Mouse (Mus musculus): Measurements from ENCODE around the gene Mtmr10. TPM values are rescaled to one million over a fixed set of nuclear protein-coding genes. Genes with fewer than 3 reads are reported as not detected.

Gene Mtmr10
- polyA plus RNA-seq, 1 experiment from 2014 or later, result 3.4 TPM

- no peak for TF ChIP-seq CTCF (IDR thresholded peaks at IDR 0.05; ENCODE audit: low read depth)
- H3K4me2 ChIP-seq (replicated peaks; ENCODE audit: low read depth), result no peak overlapping the region
- 91% methylated on average over 3 of the region's 3 CpGs for WGBS
- H3K4me3 ChIP-seq (ENCODE audit: low read depth, low read length), result no peak overlapping the region
- no peaks in the 10 kb centered on the region for H3K27me3 ChIP-seq (replicated peaks; ENCODE audit: control insufficient read depth, insufficient read depth, low read length)
- H3K36me3 ChIP-seq (ENCODE audit: control insufficient read depth, insufficient read depth), result peaks cover 32% of the 10 kb centered on the region
- no peaks in the 10 kb centered on the region for H3K9me3 ChIP-seq (ENCODE audit: control insufficient read depth)
- no peak for ATAC-seq
- H3K27ac ChIP-seq (ENCODE audit: low read depth, low read length), result no peak overlapping the region
- H3K9ac ChIP-seq (ENCODE audit: low read depth, low read length), result no peak overlapping the region
- H3K4me1 ChIP-seq (replicated peaks; ENCODE audit: control insufficient read depth, insufficient read depth, low read length), result no peaks in the 10 kb centered on the region
Measured at GRCm38 (mm10) chr7:64331309-64331708, 43.9 kb downstream of the Mtmr10 start.

- H3K9ac ChIP-seq (ENCODE audit: low read depth, low read length), result no peak overlapping the region
- no peak overlapping the region for H3K4me2 ChIP-seq (replicated peaks; ENCODE audit: low read depth)
- 94% methylated on average over 1 of the region's 1 CpGs for WGBS
- TF ChIP-seq CTCF (IDR thresholded peaks at IDR 0.05; ENCODE audit: low read depth), result no peak
- peaks cover 43% of the 10 kb centered on the region for H3K36me3 ChIP-seq (ENCODE audit: control insufficient read depth, insufficient read depth)
- H3K4me3 ChIP-seq (ENCODE audit: low read depth, low read length), result no peak overlapping the region
- no peaks in the 10 kb centered on the region for H3K9me3 ChIP-seq (ENCODE audit: control insufficient read depth)
- H3K4me1 ChIP-seq (replicated peaks; ENCODE audit: control insufficient read depth, insufficient read depth, low read length), result no peaks in the 10 kb centered on the region
- no peak overlapping the region for H3K27ac ChIP-seq (ENCODE audit: low read depth, low read length)
- no peak for ATAC-seq
- no peaks in the 10 kb centered on the region for H3K27me3 ChIP-seq (replicated peaks; ENCODE audit: control insufficient read depth, insufficient read depth, low read length)
Measured at GRCm38 (mm10) chr7:64332686-64333085, 45.2 kb downstream of the Mtmr10 start.

- H3K27ac ChIP-seq (ENCODE audit: low read depth, low read length), result no peak overlapping the region
- no peak overlapping the region for H3K4me2 ChIP-seq (replicated peaks; ENCODE audit: low read depth)
- no peak overlapping the region for H3K4me3 ChIP-seq (ENCODE audit: low read depth, low read length)
- H3K36me3 ChIP-seq (ENCODE audit: control insufficient read depth, insufficient read depth), result peaks cover 18% of the 10 kb centered on the region
- WGBS, result 95% methylated on average over 1 of the region's 1 CpGs
- no peak for TF ChIP-seq CTCF (IDR thresholded peaks at IDR 0.05; ENCODE audit: low read depth)
- ATAC-seq, result no peak
- H3K4me1 ChIP-seq (replicated peaks; ENCODE audit: control insufficient read depth, insufficient read depth, low read length), result no peaks in the 10 kb centered on the region
- H3K27me3 ChIP-seq (replicated peaks; ENCODE audit: control insufficient read depth, insufficient read depth, low read length), result no peaks in the 10 kb centered on the region
- no peak overlapping the region for H3K9ac ChIP-seq (ENCODE audit: low read depth, low read length)
- no peaks in the 10 kb centered on the region for H3K9me3 ChIP-seq (ENCODE audit: control insufficient read depth)
Measured at GRCm38 (mm10) chr7:64347813-64348212, 60.4 kb downstream of the Mtmr10 start.

- H3K36me3 ChIP-seq (ENCODE audit: control insufficient read depth, insufficient read depth), result peaks cover 29% of the 10 kb centered on the region
- no peak overlapping the region for H3K9ac ChIP-seq (ENCODE audit: low read depth, low read length)
- no peaks in the 10 kb centered on the region for H3K9me3 ChIP-seq (ENCODE audit: control insufficient read depth)
- H3K27me3 ChIP-seq (replicated peaks; ENCODE audit: control insufficient read depth, insufficient read depth, low read length), result no peaks in the 10 kb centered on the region
- H3K4me2 ChIP-seq (replicated peaks; ENCODE audit: low read depth), result no peak overlapping the region
- no peak for TF ChIP-seq CTCF (IDR thresholded peaks at IDR 0.05; ENCODE audit: low read depth)
- no peak overlapping the region for H3K27ac ChIP-seq (ENCODE audit: low read depth, low read length)
- no peaks in the 10 kb centered on the region for H3K4me1 ChIP-seq (replicated peaks; ENCODE audit: control insufficient read depth, insufficient read depth, low read length)
- H3K4me3 ChIP-seq (ENCODE audit: low read depth, low read length), result no peak overlapping the region
- ATAC-seq, result no peak
- 88% methylated on average over 15 of the region's 15 CpGs for WGBS
Measured at GRCm38 (mm10) chr7:64349147-64349861, 61.9 kb downstream of the Mtmr10 start.

GRCm38 (mm10) chr7:64351087-64351486 lies 63.6 kb downstream of the Mtmr10 start:
- Histone ChIP-seq H3K36me3 (ENCODE audit: control insufficient read depth, insufficient read depth) (peaks cover 29% of the 10 kb centered on the region), H3K27me3 (replicated peaks; ENCODE audit: control insufficient read depth, insufficient read depth, low read length) (no peaks in the 10 kb centered on the region), H3K4me3 (ENCODE audit: low read depth, low read length) (no peak overlapping the region), H3K9ac (ENCODE audit: low read depth, low read length) (no peak overlapping the region), H3K4me2 (replicated peaks; ENCODE audit: low read depth) (no peak overlapping the region), H3K9me3 (ENCODE audit: control insufficient read depth) (no peaks in the 10 kb centered on the region), H3K4me1 (replicated peaks; ENCODE audit: control insufficient read depth, insufficient read depth, low read length) (no peaks in the 10 kb centered on the region), H3K27ac (ENCODE audit: low read depth, low read length) (no peak overlapping the region)
- WGBS, result 71% methylated on average over 4 of the region's 4 CpGs
- no peak for TF ChIP-seq CTCF (IDR thresholded peaks at IDR 0.05; ENCODE audit: low read depth)
- no peak for ATAC-seq

- no peaks in the 10 kb centered on the region for H3K27me3 ChIP-seq (replicated peaks; ENCODE audit: control insufficient read depth, insufficient read depth, low read length)
- H3K36me3 ChIP-seq (ENCODE audit: control insufficient read depth, insufficient read depth), result peaks cover 46% of the 10 kb centered on the region
- no peak overlapping the region for H3K27ac ChIP-seq (ENCODE audit: low read depth, low read length)
- no peak overlapping the region for H3K9ac ChIP-seq (ENCODE audit: low read depth, low read length)
- H3K9me3 ChIP-seq (ENCODE audit: control insufficient read depth), result no peaks in the 10 kb centered on the region
- no peak overlapping the region for H3K4me3 ChIP-seq (ENCODE audit: low read depth, low read length)
- TF ChIP-seq CTCF (IDR thresholded peaks at IDR 0.05; ENCODE audit: low read depth), result no peak
- 70% methylated on average over 14 of the region's 14 CpGs for WGBS
- ATAC-seq, result no peak
- no peak overlapping the region for H3K4me2 ChIP-seq (replicated peaks; ENCODE audit: low read depth)
- no peaks in the 10 kb centered on the region for H3K4me1 ChIP-seq (replicated peaks; ENCODE audit: control insufficient read depth, insufficient read depth, low read length)
Measured at GRCm38 (mm10) chr7:64354206-64354605, 66.8 kb downstream of the Mtmr10 start.
